Mouse (Mus musculus) splenic B cell, adult 2 months (primary cell): ENCODE data around the gene R3hdm2.

Experiments used
- DNase-seq: peaks from one replicate; pipeline ENCODE4 v3.0.0-alpha.2; 2011; ENCODE audit warnings: low read depth, low spot score
- H3K27me3 ChIP-seq: 2 replicates; pipeline ENCODE4 v1.6.1; 2012; ENCODE audit warnings: mild to moderate bottlenecking, low read length, moderate library complexity, mixed read lengths; ENCODE audit not compliant: control insufficient read depth, poor library complexity, insufficient read depth, severe bottlenecking
- H3K36me3 ChIP-seq: 2 replicates; pipeline ENCODE4 v1.6.1; 2012; ENCODE audit warnings: mild to moderate bottlenecking, low read length, moderate library complexity, mixed read lengths; ENCODE audit not compliant: control insufficient read depth, poor library complexity, insufficient read depth, severe bottlenecking

The R3hdm2 gene

GRCm38 (mm10) chr10:127377700-127378099 lies 2.4 kb upstream of the R3hdm2 start:
- no peak for DNase-seq
- no peaks in the 10 kb centered on the region for H3K36me3 ChIP-seq
- H3K27me3 ChIP-seq, result no peaks in the 10 kb centered on the region

GRCm38 (mm10) chr10:127379654-127380053 lies 473 bp upstream of the R3hdm2 start:
- Histone ChIP-seq H3K36me3 (no peaks in the 10 kb centered on the region), H3K27me3 (no peaks in the 10 kb centered on the region)
- DNase-seq, result no peak

GRCm38 (mm10) chr10:127380767-127381742 lies 928 bp downstream of the R3hdm2 start:
- no peaks in the 10 kb centered on the region for H3K36me3 ChIP-seq
- peak; percentile 58 for DNase-seq
- H3K27me3 ChIP-seq, result no peaks in the 10 kb centered on the region

- no peaks in the 10 kb centered on the region for H3K27me3 ChIP-seq
- no peak for DNase-seq
- no peaks in the 10 kb centered on the region for H3K36me3 ChIP-seq
These were observed 1.6 kb downstream of the R3hdm2 start for GRCm38 (mm10) chr10:127381743-127382134.

GRCm38 (mm10) chr10:127391774-127392173 lies 11.6 kb downstream of the R3hdm2 start:
- Histone ChIP-seq H3K36me3 (no peaks in the 10 kb centered on the region; the same call in 1 of the 2 replicates), H3K27me3 (no peaks in the 10 kb centered on the region)
- no peak for DNase-seq

- Histone ChIP-seq H3K36me3 (peaks cover 2% of the 10 kb centered on the region; the same call in 1 of the 2 replicates), H3K27me3 (no peaks in the 10 kb centered on the region)
- no peak for DNase-seq
These were observed 24.6 kb downstream of the R3hdm2 start for GRCm38 (mm10) chr10:127404701-127405100.

GRCm38 (mm10) chr10:127407391-127407790 lies 27.3 kb downstream of the R3hdm2 start:
- H3K27me3 ChIP-seq, result no peaks in the 10 kb centered on the region
- no peak for DNase-seq
- H3K36me3 ChIP-seq, result no peaks in the 10 kb centered on the region

- no peaks in the 10 kb centered on the region for H3K27me3 ChIP-seq
- no peak for DNase-seq
These were observed 32.0 kb downstream of the R3hdm2 start for GRCm38 (mm10) chr10:127412101-127412500.

GRCm38 (mm10) chr10:127412776-127413175 lies 32.6 kb downstream of the R3hdm2 start:
- Histone ChIP-seq H3K27me3 (no peaks in the 10 kb centered on the region), H3K36me3 (no peaks in the 10 kb centered on the region)
- no peak for DNase-seq

More at GRCm38 (mm10) chr10:127412101-127412500, 32.0 kb downstream of the R3hdm2 start:
- no peaks in the 10 kb centered on the region for H3K36me3 ChIP-seq

- no peaks in the 10 kb centered on the region for H3K36me3 ChIP-seq
- DNase-seq, result no peak
These were observed 33.5 kb downstream of the R3hdm2 start for GRCm38 (mm10) chr10:127413585-127413984.

GRCm38 (mm10) chr10:127414141-127414540 lies 34.0 kb downstream of the R3hdm2 start:
- DNase-seq, result no peak
- H3K36me3 ChIP-seq, result no peaks in the 10 kb centered on the region

More at GRCm38 (mm10) chr10:127413585-127413984, 33.5 kb downstream of the R3hdm2 start:
- no peaks in the 10 kb centered on the region for H3K27me3 ChIP-seq

GRCm38 (mm10) chr10:127420131-127420530 lies 40.0 kb downstream of the R3hdm2 start:
- H3K36me3 ChIP-seq, result no peaks in the 10 kb centered on the region; the same call in 1 of the 2 replicates
- H3K27me3 ChIP-seq, result no peaks in the 10 kb centered on the region
- no peak for DNase-seq

More at GRCm38 (mm10) chr10:127414141-127414540, 34.0 kb downstream of the R3hdm2 start:
- no peaks in the 10 kb centered on the region for H3K27me3 ChIP-seq

- Histone ChIP-seq H3K36me3 (no peaks in the 10 kb centered on the region; the same call in 1 of the 2 replicates), H3K27me3 (no peaks in the 10 kb centered on the region)
- DNase-seq, result peak; percentile 35
These were observed 40.7 kb downstream of the R3hdm2 start for GRCm38 (mm10) chr10:127420676-127421353.

GRCm38 (mm10) chr10:127422047-127422446 lies 41.9 kb downstream of the R3hdm2 start:
- H3K27me3 ChIP-seq, result no peaks in the 10 kb centered on the region
- H3K36me3 ChIP-seq, result no peaks in the 10 kb centered on the region; the same call in 1 of the 2 replicates
- DNase-seq, result no peak

GRCm38 (mm10) chr10:127425794-127426193 lies 45.7 kb downstream of the R3hdm2 start:
- no peaks in the 10 kb centered on the region for H3K27me3 ChIP-seq
- no peaks in the 10 kb centered on the region; the same call in 1 of the 2 replicates for H3K36me3 ChIP-seq
- no peak for DNase-seq
